Mouse (Mus musculus): Measurements from ENCODE around the gene Id1.

- TF ChIP-seq CTCF (IDR thresholded peaks at IDR 0.05; ENCODE audit: low read depth) (no peak), EP300 (optimal IDR thresholded peaks at IDR 0.05) (no peak)
These were observed 1.5 kb downstream of the Id1 start for GRCm38 (mm10) chr2:152737306-152738221.
